ENCODE assay signal across 23 mouse cellular contexts in genomic region chr13:11181191-11181590, GRCm38 (mm10).
DNase-seq lines count a peak whose midpoint lies in the region; ATAC-seq and TF ChIP-seq lines count a peak whose summit lies in the region.
"Had no signal": no experiment of that assay in that cellular context is flagged by ENCODE, and none has a peak within 500 bp of the region (broad histone marks: within the 10 kb centered on the region; RNA-seq: fewer than 3 reads in every experiment).

No protein-coding gene starts in this region.

- no peak for TF ChIP-seq CTCF in hindbrain, postnatal 0 days (IDR thresholded peaks at IDR 0.05; ENCODE audit: low read depth)
- TF ChIP-seq CTCF in midbrain, postnatal 0 days (IDR thresholded peaks at IDR 0.05): no peak
- TF ChIP-seq CTCF in brain, embryonic 14.5 days (IDR thresholded peaks at IDR 0.05; ENCODE audit: borderline replicate concordance, extremely low read depth, insufficient read depth, insufficient read length): no peak

- no peak overlapping the region for H3K9ac ChIP-seq in hindbrain, postnatal 0 days (replicated peaks; ENCODE audit: low read length)
- H3K9ac ChIP-seq in midbrain, postnatal 0 days (replicated peaks; ENCODE audit: low read length, poor library complexity, severe bottlenecking): no peak overlapping the region
- H3K9ac ChIP-seq in midbrain, embryonic 16.5 days (ENCODE audit: low read depth, low read length): no peak overlapping the region
- H3K9ac ChIP-seq: embryonic facial prominence, embryonic 12.5 days; forebrain, embryonic 13.5 days; forebrain, embryonic 15.5 days; forebrain, postnatal 0 days had no signal

- H3K4me2 ChIP-seq in hindbrain, postnatal 0 days (ENCODE audit: low read depth, low read length): no peak overlapping the region
- no peak overlapping the region for H3K4me2 ChIP-seq in midbrain, postnatal 0 days (ENCODE audit: low read depth, low read length, poor library complexity, severe bottlenecking)
- no peak overlapping the region for H3K4me2 ChIP-seq in midbrain, embryonic 16.5 days (ENCODE audit: low read length)
- H3K4me2 ChIP-seq: embryonic facial prominence, embryonic 12.5 days; forebrain, embryonic 13.5 days; forebrain, embryonic 15.5 days had no signal

- no peaks in the 10 kb centered on the region for H3K4me1 ChIP-seq in hindbrain, postnatal 0 days (ENCODE audit: insufficient read depth, low read length)
- no peaks in the 10 kb centered on the region for H3K4me1 ChIP-seq in hindbrain, embryonic 10.5 days (replicated peaks)
- no peaks in the 10 kb centered on the region for H3K4me1 ChIP-seq in midbrain, postnatal 0 days (ENCODE audit: insufficient read depth, low read length)
- H3K4me1 ChIP-seq in midbrain, embryonic 16.5 days (ENCODE audit: control insufficient read depth, insufficient read depth, low read length): peaks cover 2% of the 10 kb centered on the region; the same call in 1 of the 2 replicates
- H3K4me1 ChIP-seq: embryonic facial prominence, embryonic 10.5 days; embryonic facial prominence, embryonic 12.5 days; forebrain, embryonic 13.5 days; forebrain, embryonic 15.5 days had no signal

- no peaks in the 10 kb centered on the region for H3K36me3 ChIP-seq in hindbrain, postnatal 0 days (ENCODE audit: insufficient read depth, low read length)
- H3K36me3 ChIP-seq in hindbrain, embryonic 10.5 days: no peaks in the 10 kb centered on the region
- H3K36me3 ChIP-seq in midbrain, postnatal 0 days (ENCODE audit: insufficient read depth, low read length): no peaks in the 10 kb centered on the region
- no peaks in the 10 kb centered on the region for H3K36me3 ChIP-seq in midbrain, embryonic 16.5 days (ENCODE audit: control insufficient read depth, insufficient read depth, low read length)
- H3K36me3 ChIP-seq: embryonic facial prominence, embryonic 10.5 days; embryonic facial prominence, embryonic 12.5 days; forebrain, embryonic 15.5 days; G1E had no signal

- no peak overlapping the region for H3K4me3 ChIP-seq in hindbrain, postnatal 0 days (ENCODE audit: low read length)
- no peak overlapping the region for H3K4me3 ChIP-seq in hindbrain, embryonic 10.5 days
- no peak overlapping the region for H3K4me3 ChIP-seq in midbrain, postnatal 0 days (ENCODE audit: low read depth, low read length)
- no peak overlapping the region for H3K4me3 ChIP-seq in midbrain, embryonic 16.5 days (ENCODE audit: low read depth, low read length)
- H3K4me3 ChIP-seq: embryonic facial prominence, embryonic 10.5 days; embryonic facial prominence, embryonic 12.5 days; forebrain, embryonic 13.5 days; forebrain, embryonic 15.5 days had no signal

- DNase-seq in cerebellum, postnatal 10 days: peak; percentile 62 to 78
- DNase-seq in hindbrain, postnatal 0 days (ENCODE audit: low spot score): peak; percentile 37
- no peak for DNase-seq in hindbrain, embryonic 10.5 days (ENCODE audit: low spot score)
- DNase-seq in midbrain, postnatal 0 days (ENCODE audit: low spot score): peak; percentile 42
- peak; percentile 30 for DNase-seq in brain, embryonic 14.5 days (ENCODE audit: low read depth)
- DNase-seq: adrenal gland, adult 8-10 months; adrenal gland, postnatal 14 days; B cell, adult 2 months; cerebellum, adult 11 months; cerebellum, adult 18-20 months; cerebellum, adult 9-10 months; forebrain, postnatal 0 days had no signal

- H3K9me3 ChIP-seq in hindbrain, postnatal 0 days (ENCODE audit: low read length): no peaks in the 10 kb centered on the region
- no peaks in the 10 kb centered on the region for H3K9me3 ChIP-seq in hindbrain, embryonic 10.5 days
- H3K9me3 ChIP-seq in midbrain, postnatal 0 days (ENCODE audit: low read length): no peaks in the 10 kb centered on the region
- no peaks in the 10 kb centered on the region; the same call in 1 of the 2 replicates for H3K9me3 ChIP-seq in midbrain, embryonic 16.5 days (replicated peaks; ENCODE audit: control insufficient read depth, low read length, poor library complexity, severe bottlenecking)
- H3K9me3 ChIP-seq: embryonic facial prominence, embryonic 10.5 days; embryonic facial prominence, embryonic 12.5 days; forebrain, embryonic 13.5 days; forebrain, embryonic 15.5 days; G1E had no signal

- TF ChIP-seq POLR2A in brain, embryonic 14.5 days (IDR thresholded peaks at IDR 0.05; ENCODE audit: borderline replicate concordance, extremely low read depth, insufficient read depth, insufficient read length, poor library complexity, severe bottlenecking): no peak

- H3K27ac ChIP-seq in hindbrain, postnatal 0 days: no peak overlapping the region
- H3K27ac ChIP-seq in hindbrain, embryonic 10.5 days: no peak overlapping the region
- H3K27ac ChIP-seq in midbrain, postnatal 0 days (ENCODE audit: low read depth, low read length): no peak overlapping the region
- no peak overlapping the region for H3K27ac ChIP-seq in midbrain, embryonic 16.5 days (ENCODE audit: low read length)
- H3K27ac ChIP-seq: embryonic facial prominence, embryonic 10.5 days; embryonic facial prominence, embryonic 12.5 days; forebrain, embryonic 13.5 days; forebrain, embryonic 15.5 days had no signal

- ATAC-seq in cerebellum, adult (ENCODE audit: insufficient number of reproducible peaks, low FRiP score, low TSS enrichment): no peak
- no peak for ATAC-seq in hindbrain, postnatal 0 days
- ATAC-seq in midbrain, postnatal 0 days (ENCODE audit: low FRiP score): no peak
- ATAC-seq in midbrain, embryonic 16.5 days: no peak
- ATAC-seq: activated CD4-positive, CD25-positive, alpha-beta regulatory T cell, adult 4 months; CD4-positive, CD25-positive, alpha-beta regulatory T cell, adult 4 months; forebrain, embryonic 13.5 days; forebrain, embryonic 15.5 days; forebrain, postnatal 0 days; Patski had no signal

- H3K27me3 ChIP-seq in hindbrain, postnatal 0 days (ENCODE audit: insufficient read depth, low read length): no peaks in the 10 kb centered on the region
- no peaks in the 10 kb centered on the region for H3K27me3 ChIP-seq in hindbrain, embryonic 10.5 days (ENCODE audit: insufficient read depth, poor library complexity, severe bottlenecking)
- H3K27me3 ChIP-seq in midbrain, postnatal 0 days (ENCODE audit: insufficient read depth, low read length): no peaks in the 10 kb centered on the region
- H3K27me3 ChIP-seq in midbrain, embryonic 16.5 days (ENCODE audit: control insufficient read depth, insufficient read depth, low read depth, low read length): no peaks in the 10 kb centered on the region
- H3K27me3 ChIP-seq: CH12.LX; embryonic facial prominence, embryonic 12.5 days; forebrain, embryonic 13.5 days; forebrain, embryonic 15.5 days; Patski had no signal
